Mouse (Mus musculus) gastrocnemius, adult 8-10 months (tissue): ENCODE measurements at regions not wholly inside any gene's neighbourhood (a gene's known extent, or its start where the extent isn't known, plus 50 kb on each side); places are given as distances from the start of the nearest gene placed in this dataset.

Source experiments
- DNase-seq, 2 experiments: peaks; one replicate each; pipeline ENCODE4 v3.0.0; 2022; ENCODE audit warnings: low spot score in 2 of 2

GRCm38 (mm10) chr3:57228400-57228799 is 73.4 kb downstream of the Tm4sf1 start:
- no peak for DNase-seq

GRCm38 (mm10) chr3:57223773-57224172 is 78.0 kb downstream of the Tm4sf1 start:
- DNase-seq, result no peak

DNA sequence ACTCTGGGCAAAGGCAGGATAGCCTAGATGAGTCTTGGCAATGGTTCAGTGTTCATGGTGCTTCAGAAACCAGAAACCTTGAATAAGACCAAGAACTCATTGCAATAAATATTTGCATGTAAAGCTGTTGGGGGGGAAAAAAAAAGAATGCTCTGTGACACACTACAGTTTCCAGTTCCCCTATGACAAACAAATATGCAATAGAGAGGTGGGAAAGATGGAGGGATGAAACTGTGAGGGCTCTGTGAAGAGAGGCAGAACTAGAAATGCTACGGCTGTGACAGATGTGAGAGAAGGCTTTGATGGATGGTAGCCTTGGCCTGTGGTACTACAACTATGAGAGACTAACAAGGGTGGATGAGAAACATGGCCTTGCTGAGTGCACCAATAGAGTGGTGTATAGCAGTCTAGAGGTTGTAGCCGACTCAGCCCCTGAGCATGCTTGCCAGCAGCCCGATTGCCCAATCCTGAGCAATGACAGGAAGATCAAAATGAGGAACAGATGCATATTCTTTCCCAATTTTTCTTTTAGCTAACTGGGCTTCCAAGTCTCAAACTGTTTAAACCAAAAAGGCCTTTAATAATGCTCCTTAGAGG is 79.4 kb downstream of the Tm4sf1 start:
- no peak for DNase-seq

DNA sequence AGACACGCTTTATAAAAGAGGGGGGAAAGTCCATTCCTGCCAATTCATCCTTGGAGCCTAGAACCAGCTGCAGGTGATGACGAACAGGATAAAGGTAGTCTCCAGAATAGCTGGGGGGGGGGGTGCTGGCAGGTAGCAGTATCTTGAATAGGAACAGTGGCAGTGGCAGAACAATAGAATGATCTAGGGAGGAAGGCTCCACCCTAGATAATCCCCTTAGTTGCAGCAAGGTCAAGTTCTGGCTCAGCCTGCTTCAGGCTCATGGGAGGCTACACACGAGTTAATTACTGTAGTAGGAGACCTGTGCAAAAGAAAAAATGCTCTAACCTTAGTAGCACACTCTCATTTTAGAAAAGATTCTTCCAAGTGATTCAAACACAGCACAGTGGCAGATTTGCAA is 83.4 kb downstream of the Tm4sf1 start:
- DNase-seq, result no peak

- DNase-seq, result no peak
Observed at GRCm38 (mm10) chr3:57204066-57204723, 97.6 kb downstream of the Tm4sf1 start.

DNA sequence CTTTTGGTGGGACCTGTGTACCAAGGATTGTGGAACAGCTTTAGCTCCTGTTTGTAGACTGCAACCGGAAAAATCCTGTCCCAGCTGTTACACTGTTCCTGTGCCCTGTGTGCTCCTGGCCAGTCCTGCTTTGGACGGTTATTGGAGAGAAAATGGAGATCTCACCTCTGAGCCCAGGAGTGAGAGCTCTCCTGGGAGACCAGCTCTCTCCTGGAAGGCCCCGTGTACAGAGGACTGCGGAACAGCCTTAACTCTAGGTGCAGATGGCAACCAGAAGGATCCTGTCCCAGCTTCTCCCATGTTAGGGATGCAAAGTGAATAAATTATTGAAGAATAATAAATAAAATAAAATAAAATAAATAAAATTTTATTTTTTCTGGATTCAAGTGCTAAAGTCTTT is 98.4 kb downstream of the Tm4sf1 start:
- DNase-seq, result no peak

DNA sequence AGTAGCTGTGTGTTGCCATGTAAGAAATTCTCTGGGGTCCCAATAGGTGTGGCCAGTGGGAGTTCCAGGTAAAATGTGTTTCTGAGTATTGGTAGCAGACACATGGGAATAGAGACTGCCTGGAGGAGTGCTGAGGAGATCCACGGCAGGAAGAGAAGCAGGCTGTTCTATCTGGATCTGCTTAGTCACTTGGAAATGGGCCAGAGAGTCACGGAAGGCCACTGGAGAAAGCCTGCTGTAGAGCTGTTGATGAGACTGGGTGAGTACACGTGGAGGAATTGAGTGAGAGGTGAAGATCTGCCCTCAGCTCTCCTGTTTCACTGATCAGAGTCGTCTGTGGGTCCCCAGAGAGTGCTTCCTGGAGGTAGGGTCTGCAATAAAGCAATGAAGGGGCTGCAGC is 120.2 kb downstream of the Tm4sf1 start:
- no peak for DNase-seq

GRCm38 (mm10) chr3:57153177-57153948 is 148.4 kb downstream of the Tm4sf1 start:
- DNase-seq, result no peak

DNA sequence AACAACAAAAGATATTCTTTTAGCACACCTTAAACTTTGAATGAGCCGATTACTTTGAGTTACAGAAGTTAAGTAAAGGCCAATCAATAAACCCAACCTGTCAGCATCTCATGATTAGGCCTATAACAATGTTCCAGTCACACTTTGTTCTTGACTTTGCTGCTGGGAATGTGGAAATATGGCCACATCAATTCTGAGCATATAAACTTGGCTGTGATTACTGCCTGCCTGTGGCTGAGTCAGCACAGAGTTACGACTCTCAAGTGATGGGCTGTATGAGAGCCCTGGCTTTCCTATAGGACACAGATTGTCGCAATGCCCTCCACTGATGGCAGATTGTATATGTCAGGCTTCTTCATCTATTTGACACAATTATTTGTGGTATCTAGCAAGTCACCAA is 152.6 kb downstream of the Tm4sf1 start:
- DNase-seq, result no peak

DNA sequence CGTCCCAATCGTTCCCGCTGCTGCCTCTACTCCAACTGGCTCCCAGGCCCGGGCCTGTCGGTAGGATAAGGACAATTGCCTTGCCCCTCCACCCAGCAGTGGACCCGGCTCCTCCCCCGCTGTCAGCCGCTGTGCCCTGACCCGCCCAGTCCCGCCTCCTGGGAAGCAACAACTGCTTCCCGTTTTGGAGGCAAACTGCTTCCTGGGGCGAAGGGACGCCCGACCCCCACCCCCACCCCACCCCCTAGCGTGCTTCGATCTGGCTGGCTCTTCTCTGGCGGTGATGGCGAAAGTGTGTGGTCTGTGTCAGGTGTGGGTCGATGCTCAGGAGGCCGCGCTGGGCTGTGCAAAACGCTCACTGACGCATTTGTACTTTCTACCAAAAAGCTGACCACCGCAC is 164.9 kb downstream of the Tm4sf1 start:
- DNase-seq, result no peak

GRCm38 (mm10) chr3:57128606-57129005 is 173.2 kb downstream of the Tm4sf1 start:
- DNase-seq, result no peak

DNA sequence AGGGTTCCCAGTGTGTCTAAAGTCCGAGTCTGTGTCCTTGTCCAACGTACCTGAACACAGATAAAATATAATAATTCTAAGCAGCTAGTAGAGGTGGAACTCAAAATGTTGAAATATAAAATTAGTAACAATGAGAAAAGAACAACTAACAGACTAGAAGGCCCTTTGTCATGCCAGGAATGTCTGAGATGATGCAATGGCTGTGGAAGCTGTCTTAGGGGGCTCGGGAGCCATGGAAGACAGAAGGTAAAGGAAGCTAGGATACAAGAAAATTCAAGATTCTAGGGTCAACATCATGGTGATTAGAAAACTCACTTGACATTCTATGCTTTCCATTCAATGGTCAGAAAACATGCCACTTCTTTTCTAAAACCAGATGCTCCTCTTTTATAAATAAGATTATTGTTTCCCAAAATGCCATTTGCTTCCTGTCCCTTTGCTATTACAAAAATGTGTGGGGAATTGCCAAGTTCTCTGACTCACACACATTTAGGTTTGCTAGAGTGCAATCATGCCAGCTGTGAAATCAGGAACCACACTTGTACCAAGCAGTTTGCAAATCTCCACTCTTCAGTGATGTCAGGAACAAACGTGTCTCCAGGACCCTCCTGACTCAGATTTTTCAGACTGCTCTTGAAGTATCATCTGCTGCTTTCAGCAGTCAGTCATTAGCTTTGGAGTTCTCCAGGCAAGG is 175.8 kb downstream of the Tm4sf1 start:
- DNase-seq, result no peak

DNA sequence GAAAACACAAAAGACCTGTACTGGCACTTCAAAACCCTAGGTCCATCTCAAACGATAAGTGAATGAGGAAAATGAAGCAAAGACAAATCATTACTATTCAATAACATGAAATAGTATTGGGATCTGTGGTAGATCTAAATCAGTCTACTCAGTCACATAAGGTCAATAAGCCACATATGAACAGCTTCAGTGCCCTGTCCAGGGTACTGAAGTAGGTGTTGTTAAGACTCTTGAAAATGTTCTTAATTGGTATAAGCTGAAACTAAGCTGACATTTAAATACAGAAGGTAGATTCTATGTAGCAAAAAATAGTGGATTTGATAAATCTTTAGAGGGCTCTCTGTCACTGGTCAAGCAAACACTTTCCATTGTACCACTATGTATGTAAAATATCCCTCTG is 183.8 kb downstream of the Tm4sf1 start:
- no peak for DNase-seq

DNA sequence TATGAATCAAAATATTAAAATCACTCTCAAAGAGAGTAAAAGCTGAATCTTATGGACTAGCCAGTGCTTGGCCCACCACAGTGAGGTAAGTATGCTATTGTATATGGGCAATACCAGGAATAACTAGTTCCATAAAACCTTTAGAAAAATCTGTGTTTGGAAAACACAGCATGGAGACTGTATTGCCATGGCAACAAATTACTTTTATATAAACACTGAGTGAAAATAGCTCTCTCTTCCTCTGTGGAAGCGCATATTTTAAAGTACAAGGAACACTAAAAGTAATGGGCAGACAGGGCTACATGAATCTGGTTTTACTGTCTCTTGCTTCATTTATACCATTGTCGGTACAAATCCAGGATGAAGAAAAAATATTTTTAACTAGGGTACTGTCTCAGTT is 199.5 kb downstream of the Tm4sf1 start:
- no peak for DNase-seq

- no peak for DNase-seq
Observed at GRCm38 (mm10) chr3:57100515-57100914, 201.3 kb downstream of the Tm4sf1 start.

GRCm38 (mm10) chr3:57094936-57095335 is 206.9 kb downstream of the Tm4sf1 start:
- DNase-seq, result no peak

DNA sequence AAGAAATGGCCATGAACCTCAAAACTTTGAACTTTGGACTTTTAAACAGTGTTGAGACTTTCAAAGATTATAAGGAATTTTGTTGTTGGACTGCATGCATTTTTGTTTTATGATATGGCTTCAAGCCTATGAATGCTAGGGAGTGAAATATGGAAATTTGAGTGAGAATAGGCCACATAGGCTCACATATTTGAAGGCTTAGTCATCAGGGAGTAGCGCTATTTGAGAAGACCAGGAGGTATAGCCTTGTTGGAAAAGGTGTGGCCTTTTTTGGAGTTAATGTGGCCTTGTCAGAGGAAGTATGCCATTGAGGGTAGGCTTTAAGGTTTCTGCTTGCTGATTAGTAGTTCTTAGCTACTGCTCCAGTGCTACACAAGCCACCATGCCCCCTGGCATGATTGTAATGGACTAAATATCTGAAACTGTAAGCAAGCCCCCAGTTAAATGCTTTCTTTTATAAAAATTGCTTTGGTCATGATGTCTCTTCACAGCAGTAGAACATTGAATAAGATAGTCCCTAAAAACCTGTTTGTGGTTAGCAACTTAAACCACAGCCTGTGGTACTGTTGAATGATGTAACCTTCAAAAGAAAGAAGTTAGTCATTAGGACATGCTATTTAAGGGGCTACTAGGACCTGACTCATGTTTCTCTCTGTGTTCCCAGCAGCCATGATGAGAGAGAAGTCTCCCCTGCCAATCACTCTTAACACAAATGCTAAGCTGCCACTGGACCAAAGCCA is 208.4 kb downstream of the Tm4sf1 start:
- no peak for DNase-seq

DNA sequence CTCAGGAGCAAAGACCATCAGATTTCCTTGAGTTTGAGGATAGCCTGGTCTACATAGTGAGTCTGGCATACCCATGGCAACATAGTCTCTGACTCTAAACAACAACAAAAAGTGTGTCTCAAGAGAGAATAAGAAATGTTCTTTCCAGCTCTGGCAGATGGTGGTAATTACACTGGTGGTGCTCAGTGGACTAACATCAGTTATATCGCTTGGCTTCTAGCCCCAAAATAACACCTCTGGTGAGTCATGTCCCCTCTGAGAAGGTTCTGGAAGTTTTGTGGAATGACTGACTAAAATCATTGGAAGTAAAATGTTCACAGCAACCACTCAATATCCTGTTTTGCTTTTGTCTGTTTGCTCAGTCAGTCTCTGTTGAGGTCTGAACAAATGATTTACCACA is 227.3 kb downstream of the Tm4sf1 start:
- no peak for DNase-seq

DNA sequence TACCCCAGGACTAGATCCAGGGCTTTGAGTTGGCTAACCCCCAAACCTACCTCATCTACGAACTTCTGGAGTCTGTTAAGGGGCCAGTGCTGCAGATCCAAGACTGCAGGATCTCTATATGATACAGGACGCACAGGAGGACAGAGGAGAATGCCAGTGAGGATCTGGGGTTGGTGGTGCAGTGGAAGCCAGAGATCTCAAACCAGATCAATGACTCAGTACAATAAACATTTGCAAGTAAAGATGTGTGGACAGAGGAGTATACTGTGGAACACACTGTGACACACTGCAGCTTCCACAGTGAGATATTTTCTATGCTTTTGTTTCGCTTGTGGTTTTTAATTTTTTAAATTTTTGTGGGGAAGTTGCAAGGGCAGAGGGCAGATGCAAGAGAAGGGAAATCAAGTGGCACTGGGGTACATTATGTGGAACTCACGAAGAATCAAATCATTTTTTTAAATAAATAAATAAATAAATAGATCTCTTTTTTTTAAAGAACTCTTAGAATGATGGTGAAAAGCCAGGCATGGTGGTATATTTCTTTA is 227.8 kb downstream of the Tm4sf1 start:
- no peak for DNase-seq

- DNase-seq, result no peak
Observed at GRCm38 (mm10) chr3:57033021-57033420, 268.8 kb downstream of the Tm4sf1 start.

GRCm38 (mm10) chr3:57018171-57018570 is 283.6 kb downstream of the Tm4sf1 start:
- no peak for DNase-seq
